Mouse (Mus musculus): ENCODE results near the gene Tln1.
"Not testable (repeated sequence)": the region's sequence is repeated elsewhere in the genome, so short reads cannot be mapped to it uniquely, and the experiment has no call there.

The Tln1 gene

DNA sequence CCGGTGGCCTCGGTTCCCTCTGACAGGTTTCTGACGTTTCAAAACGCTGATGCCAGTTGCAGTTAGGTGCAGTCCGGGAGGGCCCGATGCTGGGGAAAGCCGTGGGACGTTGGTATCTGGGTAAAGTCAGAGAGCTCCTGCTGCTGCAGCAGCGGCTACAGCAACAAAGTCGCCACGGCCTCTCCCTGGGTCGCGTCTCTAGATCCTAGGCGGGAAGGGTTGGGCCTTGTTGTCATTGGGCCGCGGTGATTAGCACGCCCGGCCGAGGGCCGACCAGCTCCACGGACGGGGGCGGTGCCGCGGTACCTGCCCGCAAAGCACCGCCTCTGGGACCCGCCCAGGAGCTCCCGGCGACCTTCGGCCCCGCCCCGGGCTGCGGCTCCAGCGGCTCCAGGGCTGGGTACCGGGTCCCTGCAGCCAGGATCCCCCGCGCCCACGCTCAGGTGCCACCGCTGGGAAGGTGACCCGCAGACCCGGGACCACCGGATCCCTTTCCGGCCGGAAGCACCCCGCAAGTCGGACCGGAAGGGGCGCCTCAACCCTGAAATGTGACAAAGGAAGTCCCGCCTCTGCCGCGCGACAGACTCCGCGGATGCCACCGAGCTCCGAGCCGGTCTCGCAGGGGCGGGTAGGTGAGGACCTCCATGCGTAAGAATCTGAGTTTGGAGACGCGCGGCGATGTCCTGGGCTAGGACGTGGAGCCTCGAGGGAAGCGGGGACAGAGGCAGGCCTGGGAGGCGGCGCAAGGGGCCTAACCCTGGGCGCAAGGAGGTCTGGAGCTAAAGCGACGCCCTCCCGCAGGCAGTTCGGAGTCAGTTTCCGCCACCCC, 16.1 kb upstream of the Tln1 start, which contains the start of the genes Rgp1 and Gba2:
TSS of gene Rgp1 (plus strand) at position 340 of the 829 bp plus-strand sequence.
TSS of gene Gba2 (minus strand) at position 498 of the 829 bp plus-strand sequence.
- DNase-seq (ENCODE audit: low spot score): peak; percentile 77

DNA sequence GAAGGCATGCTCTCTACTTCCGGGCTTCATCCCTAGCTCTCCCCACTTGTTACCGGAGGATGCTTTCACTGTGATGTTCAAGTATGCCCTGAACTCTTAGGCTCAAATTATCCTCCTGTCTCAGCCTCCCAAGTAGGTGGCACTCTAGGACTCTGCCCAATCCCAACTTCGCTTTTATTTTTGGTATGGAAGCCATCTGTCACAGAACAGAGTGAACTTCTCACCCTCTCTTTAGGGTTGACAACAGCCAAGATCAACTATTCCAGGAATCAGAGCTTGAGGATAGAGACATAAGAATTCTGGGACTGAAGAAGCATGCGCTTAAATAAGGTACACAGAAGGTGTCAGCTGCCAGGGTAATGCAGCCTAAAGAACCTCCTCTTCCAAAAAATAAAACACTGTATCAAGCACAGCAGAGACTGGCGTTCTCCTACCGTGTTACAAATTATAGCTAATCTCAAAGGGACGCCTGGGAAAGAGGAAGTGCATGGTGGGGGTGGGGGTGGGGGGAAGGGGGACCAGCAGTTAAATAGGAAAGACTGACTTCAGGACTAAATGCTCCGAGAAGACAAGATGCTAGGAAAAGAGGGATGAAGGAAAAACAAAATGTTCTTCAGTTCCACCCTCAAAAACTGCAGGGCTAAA, 14.9 kb upstream of the Tln1 start:
- DNase-seq (ENCODE audit: low spot score): no peak

DNA sequence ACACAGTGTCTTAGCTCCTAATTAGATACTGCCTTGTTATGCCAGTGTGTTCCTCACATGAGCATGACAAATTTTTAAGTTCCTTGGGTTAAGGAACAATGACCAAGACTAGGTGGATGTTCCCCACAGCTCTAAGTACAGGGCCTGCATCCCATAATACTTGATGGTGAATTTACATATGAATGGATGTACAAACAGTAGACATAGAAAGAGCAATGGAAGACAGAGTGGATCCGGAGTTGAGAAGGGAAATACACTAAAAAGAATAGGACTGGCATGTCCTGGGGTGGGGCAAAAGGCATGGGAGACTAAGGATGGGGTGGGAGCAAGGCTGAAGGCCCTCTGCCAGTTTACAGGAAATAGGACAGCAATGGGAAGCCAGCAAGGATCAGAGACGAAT, 12.9 kb upstream of the Tln1 start:
- DNase-seq (ENCODE audit: low spot score): no peak

DNA sequence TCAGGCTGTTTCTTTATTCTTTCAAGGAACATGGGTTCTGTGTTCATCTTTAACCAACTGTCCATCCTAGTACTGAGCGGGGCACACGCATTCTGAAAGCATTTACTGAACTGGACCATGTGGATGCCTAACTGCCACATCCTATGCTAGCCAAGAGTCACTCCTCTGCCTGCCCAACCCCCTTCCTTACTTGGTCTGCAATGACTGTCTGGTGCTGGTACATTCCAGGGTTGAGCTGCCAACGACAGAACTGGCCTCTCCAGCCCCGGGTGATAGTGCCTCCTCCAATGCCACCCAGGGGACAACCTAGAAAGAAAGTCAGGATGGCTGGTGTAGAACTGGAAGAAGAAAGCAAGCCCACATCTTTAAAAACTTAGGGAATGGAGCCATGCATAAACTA, 11.1 kb upstream of the Tln1 start:
- no peak for DNase-seq (ENCODE audit: low spot score)

DNA sequence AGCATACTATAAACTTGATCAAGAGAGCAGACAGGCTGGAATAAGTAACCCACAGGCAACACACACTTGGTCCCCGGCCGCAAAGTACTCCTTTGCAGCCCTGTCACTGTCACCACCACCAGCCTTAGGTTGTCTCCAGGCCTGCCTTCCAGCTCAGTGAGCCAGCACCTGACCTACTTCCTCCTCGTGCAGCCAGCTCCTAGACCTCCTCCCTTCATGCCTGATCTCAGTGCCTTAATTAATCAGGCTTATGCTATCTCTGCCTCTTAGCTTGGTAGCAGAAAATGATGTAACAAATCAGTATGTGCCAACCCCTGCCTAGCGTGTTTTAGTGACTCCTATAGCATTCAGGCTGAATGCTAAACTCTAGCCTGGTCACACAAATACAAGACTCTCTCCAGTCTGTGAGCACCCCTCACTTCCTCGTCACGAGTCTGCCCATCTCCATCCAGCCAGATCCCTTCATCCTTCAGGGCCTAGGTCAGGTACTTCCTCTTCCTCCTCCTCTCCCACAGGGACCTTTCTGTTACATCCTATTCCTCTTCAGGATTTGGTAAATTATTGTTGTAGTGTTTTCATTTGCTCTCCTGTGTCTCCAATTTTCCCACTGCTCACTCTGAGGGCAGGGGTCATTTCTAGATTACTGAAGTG, 9.0 kb upstream of the Tln1 start:
- no peak for DNase-seq (ENCODE audit: low spot score)

DNA sequence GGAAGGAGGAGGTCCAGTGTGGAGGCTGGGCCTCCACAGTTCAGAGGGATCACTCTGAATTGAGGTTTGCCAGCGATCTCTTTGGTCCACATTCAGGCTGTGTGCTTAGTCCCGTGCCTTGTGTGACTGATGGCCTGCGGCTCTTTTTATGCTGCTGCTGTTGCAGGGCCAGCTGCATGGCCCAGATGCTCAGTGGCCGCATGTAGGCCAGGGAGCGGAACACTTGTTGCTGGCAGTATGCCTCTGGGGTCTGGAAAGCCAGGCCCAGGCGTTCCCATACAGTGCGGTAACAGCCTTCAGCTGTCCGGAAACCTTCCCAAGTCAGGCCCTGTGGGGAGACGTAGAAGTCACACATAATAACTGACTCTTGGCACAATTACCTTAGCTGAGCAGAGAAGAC, 4.6 kb upstream of the Tln1 start:
- DNase-seq (ENCODE audit: low spot score): no peak

DNA sequence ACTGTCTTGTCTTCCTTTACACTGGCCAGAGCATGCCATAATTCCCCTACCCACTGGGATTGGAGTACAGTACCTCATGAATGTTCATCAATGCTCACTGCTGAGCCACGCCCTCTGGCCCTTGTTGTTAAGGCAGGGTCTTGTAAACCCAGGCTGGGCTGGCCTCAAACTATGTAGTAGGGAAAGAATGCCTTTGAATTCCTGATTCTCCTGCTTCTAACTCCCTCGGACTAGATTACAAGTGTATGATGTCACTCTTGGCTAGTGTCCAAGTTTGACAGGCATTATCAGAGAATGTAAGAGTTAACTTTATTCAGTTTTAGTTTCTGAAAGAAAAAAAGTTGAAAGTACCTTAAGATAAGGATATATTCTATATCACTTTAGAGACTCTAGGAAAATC, 1.7 kb upstream of the Tln1 start:
- DNase-seq (ENCODE audit: low spot score): peak; percentile 36

DNA sequence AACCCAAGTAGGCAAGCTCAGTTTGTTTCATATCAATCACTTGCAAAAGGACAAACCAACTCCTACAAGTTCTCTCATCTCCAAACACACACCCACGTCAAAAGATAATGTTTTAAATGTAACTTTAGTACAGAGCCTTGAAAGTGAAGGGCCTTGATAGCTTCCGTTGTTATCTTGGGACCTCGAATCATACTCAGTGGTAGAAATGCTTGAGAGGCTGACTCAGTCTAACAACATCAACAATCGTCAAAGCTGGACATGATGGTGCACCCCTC, 1.0 kb upstream of the Tln1 start:
- no peak for DNase-seq (ENCODE audit: low spot score)

DNA sequence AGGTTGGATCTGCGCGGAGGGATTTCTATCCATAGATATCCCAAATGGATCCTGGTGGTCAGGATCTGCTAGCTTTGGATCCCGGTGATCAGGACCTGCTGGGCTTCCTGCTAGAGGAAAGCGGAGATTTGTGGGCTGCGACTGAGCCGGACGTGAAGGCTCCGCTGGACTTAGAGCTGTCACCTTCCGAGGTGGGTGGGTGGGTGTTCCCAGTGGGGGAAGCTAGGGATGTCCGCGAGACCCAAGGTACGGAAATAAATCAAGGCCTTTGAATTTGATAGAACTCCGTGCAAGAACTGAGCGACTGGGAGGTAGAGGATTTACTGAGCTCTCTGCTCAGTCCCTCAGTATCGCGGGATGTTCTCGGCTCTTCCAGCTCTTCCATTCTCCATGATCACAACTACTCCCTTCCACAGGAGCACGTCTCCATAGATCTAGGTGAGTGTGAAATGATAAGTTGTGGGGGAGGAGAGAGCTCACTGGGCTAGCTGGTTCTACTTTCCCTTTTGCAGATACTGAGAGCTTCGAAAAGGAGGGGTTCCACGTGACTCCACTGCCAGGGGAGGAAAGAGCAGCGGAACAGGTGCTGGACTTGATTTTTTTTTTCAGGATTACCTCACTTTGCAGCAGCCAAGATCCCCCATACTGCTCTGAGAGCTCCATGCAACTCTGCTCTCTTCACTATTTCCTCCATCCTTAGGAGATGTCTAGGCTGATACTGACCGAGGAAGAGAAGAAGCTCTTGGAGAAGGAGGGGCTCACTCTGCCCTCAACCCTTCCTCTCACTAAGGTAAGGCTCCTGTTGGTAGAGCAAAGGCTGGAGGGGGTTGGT, 494 bp upstream of the Tln1 start:
- DNase-seq (ENCODE audit: low spot score): no peak

DNA sequence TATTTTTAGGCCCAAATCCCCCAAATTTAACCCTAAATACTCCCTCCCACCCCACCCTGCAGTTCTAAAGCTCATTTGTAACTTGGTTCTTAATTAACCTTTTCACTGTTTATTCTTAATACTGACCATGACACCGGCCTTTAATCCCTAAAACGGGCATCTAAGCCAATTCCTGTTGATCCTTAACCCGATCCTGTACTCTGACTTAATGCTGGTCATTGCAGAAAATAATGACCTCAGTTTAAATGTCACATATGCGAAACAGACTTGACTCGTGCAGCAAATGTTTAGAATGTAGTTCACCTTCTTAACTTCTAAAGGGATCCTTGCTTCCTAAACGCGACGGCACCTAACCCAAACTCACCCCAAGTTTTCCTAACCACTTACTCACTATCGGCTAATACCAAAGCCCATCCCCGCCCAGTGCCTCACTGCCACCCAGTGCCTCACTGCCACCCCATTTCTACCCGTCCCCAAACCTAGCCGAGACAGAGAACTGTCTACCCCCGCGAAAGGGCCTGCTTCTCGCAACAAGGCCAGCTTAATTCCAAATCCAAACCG, 975 bp downstream of the Tln1 start:
- DNase-seq (ENCODE audit: low spot score): no peak

DNA sequence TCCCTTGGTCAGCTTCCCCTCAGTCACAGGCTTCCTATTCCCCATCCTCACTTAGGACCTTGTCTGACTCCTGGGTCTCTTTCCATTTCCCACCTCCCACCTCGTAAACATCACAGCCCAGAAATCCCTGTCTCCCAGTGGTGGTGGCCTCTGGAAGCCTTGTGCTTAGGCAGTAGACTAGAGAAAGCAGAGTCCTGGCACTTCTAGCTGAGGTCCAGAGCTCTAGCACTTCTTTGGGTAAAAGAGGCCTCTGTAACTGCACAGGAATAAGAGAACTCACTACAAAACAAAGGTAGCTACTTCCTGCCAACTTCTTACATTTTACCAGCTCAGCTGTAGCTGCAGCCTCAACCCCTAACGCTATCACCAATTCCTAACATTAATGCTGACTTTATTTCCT, 1.5 kb downstream of the Tln1 start:
- DNase-seq (ENCODE audit: low spot score): peak; percentile 21

DNA sequence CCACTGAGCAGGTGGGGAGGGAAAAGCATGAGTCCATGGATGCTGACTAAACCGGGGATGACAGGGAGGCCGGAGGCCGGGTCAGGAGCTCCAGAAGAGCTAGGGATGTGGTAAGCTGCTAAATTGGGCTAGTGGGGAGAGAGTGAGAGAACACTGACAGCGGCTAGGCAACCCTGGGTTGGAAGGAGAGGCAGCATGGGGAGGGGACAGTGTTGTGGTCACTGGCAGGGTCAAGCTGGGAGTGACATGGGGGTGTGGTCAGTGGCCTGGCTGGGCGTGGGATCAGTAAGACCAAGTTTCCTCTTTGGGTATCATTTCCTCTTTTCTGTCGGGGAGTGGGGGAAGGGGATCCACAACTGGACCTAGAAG, 2.3 kb downstream of the Tln1 start:
- DNase-seq (ENCODE audit: low spot score): peak; percentile 35

DNA sequence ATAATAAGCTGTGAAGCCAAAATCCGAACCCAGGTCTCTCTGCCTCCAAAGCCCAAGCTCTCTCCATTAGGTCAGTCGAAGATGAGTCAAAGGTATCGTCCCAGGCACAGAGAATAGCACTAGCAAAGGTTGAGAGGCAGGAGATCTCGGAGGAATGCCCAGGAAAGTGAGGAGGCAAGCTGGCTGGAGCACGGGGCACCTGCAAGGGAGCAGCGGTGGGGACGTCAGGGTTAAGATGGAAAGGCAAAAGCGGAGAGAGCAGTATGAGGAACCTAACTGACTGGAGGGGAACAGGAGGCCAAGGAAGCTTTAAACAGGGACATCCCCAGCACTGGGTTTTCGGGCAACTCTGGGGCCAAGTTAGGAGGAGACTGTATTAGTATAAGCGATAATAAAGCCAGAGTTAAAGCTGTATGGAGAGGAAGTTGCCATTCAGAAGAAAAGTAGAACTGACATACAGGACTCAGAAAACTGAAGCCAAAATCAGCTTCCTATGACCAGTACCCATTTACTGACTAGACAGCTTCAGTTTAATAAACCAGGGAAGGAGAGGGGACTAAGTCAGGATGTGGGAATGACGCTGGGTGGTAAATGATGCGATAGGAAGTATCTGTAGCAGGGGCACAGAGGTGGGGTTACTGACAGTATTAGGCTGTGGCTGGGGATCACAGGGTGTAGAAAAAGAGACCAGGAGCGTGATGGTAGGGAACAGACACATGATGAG, 2.8 kb downstream of the Tln1 start:
- DNase-seq (ENCODE audit: low spot score): no peak

DNA sequence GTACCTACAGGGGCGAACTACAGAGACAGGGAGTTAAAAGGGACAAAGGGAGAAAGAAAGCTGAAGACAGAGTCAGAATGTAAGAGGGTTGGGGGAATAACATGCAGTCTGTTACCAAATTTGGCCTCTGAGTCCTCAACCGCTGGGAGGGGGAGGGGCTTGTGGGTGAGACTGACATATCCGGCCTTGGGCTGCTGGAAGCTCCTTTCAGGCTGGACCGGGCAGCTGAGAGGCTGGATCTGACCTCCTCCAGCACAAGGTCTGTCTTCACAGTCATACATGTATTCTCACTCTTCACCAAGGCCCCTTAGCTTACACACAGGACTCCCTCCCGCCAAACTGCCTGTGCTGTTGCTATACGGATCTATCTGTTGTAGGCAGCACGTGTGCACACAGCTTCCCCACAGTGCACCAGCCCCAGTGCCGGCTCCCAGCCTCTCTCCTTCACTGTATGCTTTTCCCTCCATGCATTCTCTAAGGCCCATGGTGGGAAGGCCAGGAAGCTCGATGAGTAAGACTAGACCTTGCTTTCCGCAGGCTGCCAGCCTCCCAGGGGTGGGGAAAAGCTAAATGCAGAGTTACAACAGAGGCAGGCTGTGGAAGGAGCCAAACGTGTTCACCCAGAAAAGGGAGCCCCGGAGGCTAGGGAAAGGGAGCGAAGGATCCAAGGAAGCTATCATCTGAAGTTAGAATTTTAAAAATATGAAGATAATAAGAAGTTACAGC, 3.7 kb downstream of the Tln1 start:
- peak; percentile 72 for DNase-seq (ENCODE audit: low spot score)

DNA sequence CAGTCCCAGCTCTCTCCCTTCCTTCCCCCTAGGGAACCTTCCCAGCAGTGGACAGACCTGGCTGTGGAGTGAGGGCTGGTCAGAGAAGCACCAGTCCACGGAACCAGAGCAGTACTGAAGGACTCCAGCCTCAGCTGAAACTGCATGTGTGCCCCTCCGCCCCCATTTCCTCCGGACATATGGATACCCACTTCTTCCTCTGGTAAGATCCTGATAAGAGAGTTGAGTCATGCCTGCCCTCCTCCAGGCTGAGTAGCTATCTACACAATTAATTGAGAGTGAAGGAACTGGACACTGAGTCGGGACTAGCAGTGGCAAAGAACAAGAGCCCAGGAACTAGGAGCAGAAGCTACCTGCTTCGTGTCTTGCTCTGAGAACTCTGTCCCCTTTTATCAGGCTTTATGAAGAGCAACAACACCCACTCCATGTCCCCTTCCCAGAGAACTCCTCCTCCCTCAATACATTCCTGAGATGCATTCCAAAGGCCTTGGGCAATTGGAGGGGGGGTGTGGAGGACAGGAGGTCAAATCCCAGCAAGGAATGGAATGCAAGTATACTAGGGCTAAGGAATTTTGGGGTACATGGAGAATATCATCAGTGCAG, 4.4 kb downstream of the Tln1 start:
- DNase-seq (ENCODE audit: low spot score): no peak

DNA sequence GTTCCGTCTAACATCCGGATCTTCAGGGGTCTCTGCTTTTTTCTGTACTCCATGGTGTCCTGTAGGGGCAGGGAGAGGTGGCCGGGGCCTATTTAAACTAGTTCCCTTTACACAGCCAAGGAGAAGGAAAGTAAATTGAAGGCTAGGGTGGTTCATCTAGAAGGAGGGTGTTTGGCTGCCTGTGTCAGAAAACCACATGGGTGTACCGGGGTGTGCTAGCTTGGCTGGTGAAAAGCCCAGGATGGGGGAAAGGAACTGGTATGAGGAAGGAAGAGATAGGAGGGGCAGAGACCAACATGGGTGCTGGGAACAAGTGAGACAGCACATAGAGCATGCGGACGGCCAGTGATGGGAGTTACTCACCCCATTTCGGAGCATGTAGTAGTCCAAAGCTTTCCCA, 6.6 kb downstream of the Tln1 start:
- no peak for DNase-seq (ENCODE audit: low spot score)

DNA sequence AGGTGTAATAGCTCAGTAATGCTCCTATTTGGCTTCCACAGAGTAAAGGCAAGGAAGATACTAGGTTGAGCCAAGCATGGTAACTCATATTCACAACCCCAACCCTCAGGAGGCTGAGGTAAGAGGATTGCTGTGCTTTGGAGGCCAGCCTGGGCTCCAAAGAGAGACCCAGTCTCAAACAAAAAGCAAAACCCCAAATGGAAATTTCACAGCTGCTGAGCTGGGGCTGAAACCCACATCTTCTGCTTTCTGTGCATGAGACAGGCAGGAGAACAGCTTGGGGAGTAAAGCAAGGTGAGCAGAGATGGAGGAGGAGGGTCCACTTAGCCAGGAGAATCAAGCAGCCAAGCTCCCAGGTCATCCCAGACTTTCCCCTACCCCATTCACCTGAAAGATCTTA, 8.6 kb downstream of the Tln1 start:
- DNase-seq (ENCODE audit: low spot score): no peak

DNA sequence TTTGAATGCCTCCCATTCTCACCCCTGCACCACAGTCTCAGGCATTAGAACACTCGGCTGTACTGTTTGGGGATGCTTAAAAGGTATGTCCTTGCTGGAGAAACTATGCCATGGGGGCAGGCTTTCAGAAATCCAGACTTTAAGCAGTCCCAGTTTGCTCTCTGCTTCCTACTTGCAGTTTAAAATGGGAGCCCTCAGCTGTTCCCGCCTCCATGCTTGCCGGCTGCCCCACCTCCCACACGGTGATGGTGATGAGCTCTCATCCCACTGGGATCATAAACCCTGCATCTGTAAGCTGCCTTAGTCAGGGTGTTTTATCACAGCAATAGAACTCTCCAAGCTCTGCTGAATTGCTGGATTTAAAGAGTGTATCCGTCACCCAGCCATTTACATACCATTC, 10.1 kb downstream of the Tln1 start:
- DNase-seq (ENCODE audit: low spot score): no peak

DNA sequence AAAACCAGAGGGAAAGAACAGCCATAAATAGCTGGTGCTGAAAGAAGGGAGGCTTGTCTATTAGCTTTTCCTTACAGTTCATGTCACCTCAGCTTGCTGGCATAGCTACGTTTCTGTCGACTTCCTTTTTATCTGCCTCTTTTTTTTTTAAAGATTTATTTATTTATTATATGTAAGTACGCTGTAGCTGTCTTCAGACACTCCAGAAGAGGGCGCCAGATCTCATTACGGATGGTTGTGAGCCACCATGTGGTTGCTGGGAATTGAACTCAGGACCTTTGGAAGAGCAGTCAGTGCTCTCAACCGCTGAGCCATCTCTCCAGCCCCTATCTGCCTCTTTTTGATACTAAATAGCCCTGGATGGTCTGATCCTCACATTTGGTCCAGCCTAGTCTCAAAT, 10.6 kb downstream of the Tln1 start:
- DNase-seq (ENCODE audit: low spot score): not testable (repeated sequence)

DNA sequence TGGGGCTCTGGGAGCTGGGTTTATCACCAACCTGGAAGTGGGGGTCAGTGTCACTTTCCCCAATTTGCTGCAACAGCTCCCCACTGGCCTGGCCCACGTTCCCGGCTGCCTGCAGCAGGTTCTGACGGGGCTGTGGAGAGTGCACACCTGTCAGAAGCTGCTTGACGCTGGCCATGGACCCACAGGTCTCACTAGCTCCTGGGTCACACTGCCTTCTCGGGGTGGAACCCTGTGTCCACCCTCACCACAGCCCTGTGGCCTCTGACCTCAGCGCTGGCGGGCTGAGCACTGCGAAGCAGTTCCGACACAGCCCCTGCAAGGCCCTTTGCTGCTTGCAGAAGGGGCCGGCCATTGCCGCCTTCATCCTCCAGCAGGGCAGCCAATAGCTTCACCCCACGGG, 13.4 kb downstream of the Tln1 start:
- DNase-seq (ENCODE audit: low spot score): no peak

Data from adipocyte (in vitro differentiated cells).